Mouse (Mus musculus) cerebellum, adult 2 months (tissue): ENCODE measurements around the gene Cabp4.

Experiments
- CTCF ChIP-seq: fragments of 200-500 bp; IDR thresholded peaks from 2 replicates; pipeline ENCODE4 v1.5.1; 2011; ENCODE audit warnings: low read depth, mild to moderate bottlenecking, control low read depth, low read length, moderate library complexity, borderline replicate concordance; ENCODE audit not compliant: insufficient read depth
- POLR2A ChIP-seq: fragments of 200-500 bp; IDR thresholded peaks from 2 replicates; pipeline ENCODE4 v1.6.1; 2011; ENCODE audit warnings: low read length, control low read depth, borderline replicate concordance; ENCODE audit not compliant: insufficient read depth

- TF ChIP-seq CTCF: peak; percentile 63
- TF ChIP-seq POLR2A: peak; percentile 34; the same call in 1 of the 2 replicates
Observed at GRCm38 (mm10) chr19:4125741-4126696, 17.8 kb downstream of the Cabp4 start, which contains the start of gene Aip.
